Mouse (Mus musculus): ENCODE data around the gene C530008M17Rik.

DNA sequence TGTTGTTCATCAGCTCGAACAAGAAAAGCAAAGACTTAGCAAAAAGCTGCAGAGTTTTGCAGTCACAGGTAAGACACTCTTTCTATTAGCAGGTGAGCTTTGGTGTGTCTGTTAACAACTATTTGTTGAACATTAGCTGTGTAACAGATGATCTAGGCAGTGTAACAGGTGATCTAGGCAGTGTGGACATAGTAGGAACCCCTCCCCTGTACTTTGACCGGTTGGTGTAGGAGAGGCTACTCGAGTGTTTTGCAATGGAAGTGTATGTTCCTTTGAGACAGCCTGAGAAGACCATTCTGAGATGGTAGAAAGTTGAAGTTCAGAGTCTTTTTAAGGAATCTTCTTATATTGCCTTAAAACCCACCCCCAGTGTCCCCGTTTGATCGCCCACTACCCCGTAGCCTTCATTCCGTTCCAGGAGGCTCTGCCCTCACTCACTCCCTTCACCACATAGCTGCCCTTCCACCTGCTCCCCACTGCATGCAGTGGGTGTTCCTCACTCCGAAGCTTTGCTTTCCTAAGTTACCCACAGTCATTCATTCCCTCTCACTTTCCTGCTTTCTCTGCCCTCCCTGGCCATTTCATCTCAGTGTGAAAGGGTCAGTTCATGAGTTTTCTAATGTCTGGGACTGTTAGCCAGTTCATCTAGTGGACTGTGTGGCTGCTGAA, 46.5 kb upstream of the C530008M17Rik start:
- TF ChIP-seq CTCF (IDR thresholded peaks at IDR 0.05; ENCODE audit: borderline replicate concordance, extremely low read depth, insufficient read depth, insufficient read length) (no peak), POLR2A (IDR thresholded peaks at IDR 0.05; ENCODE audit: borderline replicate concordance, extremely low read depth, insufficient read depth, insufficient read length, poor library complexity, severe bottlenecking) (no peak)
